Mouse (Mus musculus): ENCODE data around the gene Nsun7.

The Nsun7 gene

DNA sequence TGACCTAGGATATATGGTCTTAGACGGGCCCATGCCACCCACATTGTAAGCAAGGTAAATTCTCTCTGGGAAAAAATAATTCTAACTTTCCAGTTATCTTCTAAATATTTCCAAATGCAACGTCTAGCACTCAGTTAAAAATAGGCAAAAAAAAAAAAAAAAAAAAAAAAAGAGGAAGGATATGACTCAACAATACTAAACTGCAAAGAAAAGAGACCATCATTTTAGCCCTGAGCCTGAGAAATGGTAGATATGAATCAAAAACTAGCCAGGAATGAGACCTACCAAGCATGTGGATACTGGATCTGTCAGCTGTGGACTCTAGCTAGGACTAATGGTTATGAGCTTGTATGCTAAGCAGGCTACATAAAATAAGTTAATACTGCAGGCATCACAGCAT, 20.0 kb downstream of the Nsun7 start:
- no peak for DNase-seq (ENCODE audit: extremely low spot score, low spot score)

DNA sequence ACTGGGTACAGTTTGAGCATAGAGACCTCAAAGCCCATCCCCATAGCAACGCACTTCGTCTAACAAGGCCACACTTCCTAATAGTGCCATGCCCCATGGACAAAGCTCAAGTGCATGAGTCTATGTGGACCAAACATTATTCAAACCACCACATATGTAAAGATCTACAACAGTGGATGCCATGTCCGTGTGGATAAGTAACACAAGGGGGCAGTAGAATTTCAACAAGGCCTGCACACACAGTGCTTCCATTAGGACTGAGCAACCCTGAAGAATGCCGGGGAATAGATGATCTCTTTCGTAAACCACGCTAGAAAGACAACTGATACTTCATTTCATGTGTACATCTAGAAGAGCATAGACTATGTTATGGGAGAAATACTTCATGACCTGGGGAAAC, 21.0 kb downstream of the Nsun7 start:
- DNase-seq (ENCODE audit: extremely low spot score, low spot score), result no peak

DNA sequence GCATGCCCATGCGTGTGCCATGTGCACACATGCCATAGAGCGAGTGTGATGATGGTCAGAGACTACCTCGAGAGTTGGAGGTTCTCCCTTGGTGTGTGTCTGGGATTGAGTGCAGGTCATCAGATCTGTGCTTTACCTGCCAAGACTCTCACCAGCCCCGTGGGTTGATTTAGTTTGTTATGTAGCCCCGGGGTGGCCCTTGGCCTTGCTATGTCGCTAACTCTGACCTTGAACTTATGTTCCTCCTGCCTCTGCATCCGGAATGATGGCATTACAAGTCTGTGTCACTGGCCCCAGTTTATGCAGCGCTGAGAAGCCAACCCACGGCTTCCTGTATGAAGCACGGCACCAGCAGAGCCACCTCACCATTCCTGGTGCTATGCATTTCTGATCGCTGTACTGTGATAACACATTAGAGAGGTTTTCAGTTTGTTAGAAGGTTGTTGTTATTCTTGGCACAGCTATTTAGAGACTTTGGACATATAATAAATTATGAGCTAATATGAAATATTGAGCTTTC, 34.5 kb downstream of the Nsun7 start:
- DNase-seq (ENCODE audit: extremely low spot score, low spot score), result no peak

GRCm38 (mm10) chr5:66294952-66295351, 35.3 kb downstream of the Nsun7 start:
- no peak for DNase-seq (ENCODE audit: extremely low spot score, low spot score)

DNA sequence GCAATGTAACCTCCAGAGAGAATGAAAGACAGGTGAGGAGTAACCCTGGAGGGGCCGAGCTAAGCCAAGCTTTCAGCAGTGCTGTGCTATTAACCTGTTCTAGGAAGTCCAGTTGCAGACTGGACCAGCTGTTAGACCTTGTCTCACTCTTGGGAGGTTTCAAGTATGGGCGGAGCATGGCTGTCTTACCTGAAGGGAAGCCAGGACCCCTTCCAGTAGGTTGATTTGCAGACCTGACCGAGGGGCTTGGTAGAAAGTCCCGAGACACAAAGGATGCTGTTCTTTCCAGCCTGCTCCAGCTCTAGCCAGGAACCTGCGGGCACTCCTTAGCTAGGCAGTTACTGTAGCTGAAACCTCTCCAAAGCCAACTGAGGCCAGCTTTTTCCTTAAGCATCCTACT, 36.4 kb downstream of the Nsun7 start:
- DNase-seq (ENCODE audit: extremely low spot score, low spot score), result no peak

DNA sequence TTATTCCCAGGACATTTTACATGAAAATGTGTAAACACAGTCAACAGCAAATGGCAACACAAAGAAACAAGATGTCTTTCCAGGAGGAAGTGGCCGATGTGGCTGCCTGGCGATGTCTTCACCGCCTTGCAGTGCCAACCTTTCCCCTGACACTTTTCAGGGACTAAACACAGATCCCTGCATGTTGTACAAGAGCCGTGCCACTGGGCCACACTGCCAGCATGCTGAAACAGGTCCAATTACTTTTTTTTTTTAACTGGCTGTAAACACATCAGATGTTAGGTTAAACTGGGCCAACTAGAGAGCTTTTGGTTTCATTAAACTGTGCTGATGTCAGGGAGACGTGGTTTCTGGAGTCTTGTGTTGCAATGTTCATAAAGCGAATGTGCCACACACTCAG, 39.2 kb downstream of the Nsun7 start:
- DNase-seq (ENCODE audit: extremely low spot score, low spot score), result no peak

- no peak for DNase-seq (ENCODE audit: extremely low spot score, low spot score)
These were observed 40.9 kb downstream of the Nsun7 start for GRCm38 (mm10) chr5:66300576-66300975.

- no peak for DNase-seq (ENCODE audit: extremely low spot score, low spot score)
These were observed 42.6 kb downstream of the Nsun7 start for GRCm38 (mm10) chr5:66302085-66302815.

DNA sequence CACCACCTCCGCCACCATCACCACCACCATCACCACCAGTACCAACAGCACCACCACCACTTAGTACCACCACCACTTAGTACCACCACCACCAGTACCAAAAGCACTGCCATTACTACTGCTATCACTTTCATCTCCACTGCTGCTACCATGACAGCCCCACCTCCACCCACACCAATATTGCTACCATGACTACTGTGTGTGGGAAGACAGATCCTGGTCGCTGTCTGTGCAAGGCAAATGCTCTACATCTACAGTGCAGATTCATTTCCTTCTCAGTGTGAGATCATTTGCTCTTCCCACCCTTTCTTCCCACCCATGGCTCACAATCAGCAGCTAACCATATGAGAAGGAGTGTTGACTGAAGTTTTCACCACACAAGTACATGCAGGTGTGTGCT, 43.2 kb downstream of the Nsun7 start:
- no peak for DNase-seq (ENCODE audit: extremely low spot score, low spot score)

DNA sequence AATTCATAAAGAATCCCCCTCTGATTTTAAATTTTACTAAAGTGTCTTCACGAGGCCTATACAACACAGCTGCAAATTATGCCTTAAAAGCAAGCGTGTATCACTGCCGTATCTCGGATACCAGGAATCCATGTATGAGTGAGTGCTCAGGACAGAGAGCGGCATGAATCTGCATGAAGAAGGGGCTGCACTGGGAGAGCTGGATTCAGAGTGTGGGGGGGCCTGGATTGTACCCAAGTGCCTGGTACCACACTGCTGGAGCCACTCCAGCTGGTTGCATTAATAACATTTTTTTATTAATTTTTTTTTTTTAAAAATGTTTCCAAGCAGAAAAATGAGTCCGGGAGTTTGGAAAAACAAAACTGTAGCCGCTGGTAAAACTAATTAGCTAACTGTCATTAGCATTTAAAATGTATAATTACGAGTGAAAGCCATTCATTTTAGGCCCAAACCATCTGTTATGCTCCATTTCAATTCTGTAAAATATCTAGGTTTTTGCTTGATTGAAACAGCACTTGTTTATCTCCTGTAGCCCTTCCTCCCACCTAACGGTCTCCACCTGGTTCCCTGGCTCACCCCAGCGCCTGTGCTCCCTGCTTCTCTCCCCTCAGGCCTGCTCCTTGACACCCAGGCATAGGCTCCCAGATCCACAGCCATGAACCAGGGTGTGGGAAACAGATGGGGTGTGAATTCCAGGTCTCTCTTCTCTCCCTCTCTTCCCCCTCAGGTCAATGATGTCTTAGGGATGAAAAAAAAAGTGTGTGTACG, 44.8 kb downstream of the Nsun7 start:
- DNase-seq (ENCODE audit: extremely low spot score, low spot score), result no peak

DNA sequence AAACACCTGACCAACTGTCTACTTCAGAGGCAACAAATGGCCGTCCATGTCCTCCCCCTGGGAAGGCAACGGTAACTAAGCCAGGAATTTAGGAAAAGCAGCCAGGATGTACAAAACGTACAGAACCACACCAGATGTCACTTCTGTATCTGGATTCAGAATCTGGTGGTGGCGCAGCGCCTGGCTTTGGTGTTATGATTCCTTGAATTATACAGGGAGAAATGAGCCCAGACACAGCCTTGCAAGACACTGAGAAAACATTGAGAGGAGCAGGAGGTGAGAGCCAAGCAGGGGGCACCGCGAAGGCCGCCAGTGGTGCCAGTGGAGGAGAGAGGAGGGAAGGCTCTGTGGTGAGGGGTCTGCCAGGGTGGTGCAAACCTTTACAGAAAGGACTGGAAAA, 45.8 kb downstream of the Nsun7 start:
- DNase-seq (ENCODE audit: extremely low spot score, low spot score), result no peak

DNA sequence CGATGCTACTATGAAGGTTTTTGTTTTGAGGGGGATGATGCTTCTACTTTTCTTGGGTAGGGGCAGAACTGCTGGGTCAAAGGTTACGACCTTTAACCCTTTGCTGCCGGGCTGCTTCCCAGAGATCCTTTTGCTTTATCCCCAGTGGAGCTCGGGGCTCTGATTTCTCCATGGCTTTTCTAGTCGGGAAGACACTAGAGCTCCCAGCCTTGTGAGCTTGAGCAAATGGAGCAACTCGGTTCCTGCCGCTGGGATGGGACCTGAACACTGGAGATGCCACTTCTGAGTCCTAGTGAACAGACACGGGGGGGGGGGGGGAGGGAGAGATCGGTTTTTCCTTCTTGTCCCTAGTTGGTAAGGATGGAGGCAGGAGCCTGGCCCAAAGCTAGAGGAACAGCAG, 50.6 kb downstream of the Nsun7 start:
- DNase-seq (ENCODE audit: extremely low spot score, low spot score), result no peak

DNA sequence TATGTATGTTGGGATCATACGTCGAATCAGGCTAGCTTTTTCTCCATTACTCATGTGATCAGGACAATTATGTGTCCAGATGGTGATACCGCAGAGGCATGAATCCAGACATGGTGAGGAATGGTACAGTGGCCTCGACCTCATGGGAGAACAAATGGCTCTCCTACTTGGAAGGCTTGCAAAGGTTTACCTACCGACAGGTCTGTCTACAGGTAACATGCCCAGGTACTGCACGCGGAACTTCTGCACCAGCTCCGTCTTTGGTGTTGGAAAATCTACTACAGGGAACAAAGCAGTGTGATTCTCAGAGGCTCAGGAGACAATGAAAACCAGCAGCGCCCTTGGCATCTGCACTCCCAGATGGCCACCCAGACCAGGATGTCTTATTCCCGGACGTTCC, 51.1 kb downstream of the Nsun7 start:
- DNase-seq (ENCODE audit: extremely low spot score, low spot score), result no peak

- no peak for DNase-seq (ENCODE audit: extremely low spot score, low spot score)
These were observed 56.1 kb downstream of the Nsun7 start for GRCm38 (mm10) chr5:66315791-66316190.

DNA sequence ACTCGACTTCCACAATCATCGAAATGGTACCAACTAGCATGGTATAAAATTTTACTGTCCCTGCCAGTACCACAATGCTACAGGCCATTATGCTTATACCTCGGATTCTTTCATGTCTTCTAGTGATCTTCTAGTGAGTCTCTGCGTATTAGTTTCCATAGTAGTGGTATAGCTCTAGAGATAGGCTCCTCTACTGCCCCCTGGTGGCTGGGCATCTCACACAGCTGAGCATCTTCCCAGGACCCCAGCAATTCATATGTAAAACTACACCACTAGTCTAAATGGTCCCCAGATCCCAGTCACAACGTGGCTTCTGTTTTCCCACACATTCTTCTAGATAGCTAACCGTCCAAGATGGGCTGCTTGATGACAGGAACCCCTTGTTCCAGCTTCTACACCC, 59.6 kb downstream of the Nsun7 start:
- DNase-seq (ENCODE audit: extremely low spot score, low spot score), result no peak

GRCm38 (mm10) chr5:66319827-66320404, 60.2 kb downstream of the Nsun7 start:
- DNase-seq (ENCODE audit: extremely low spot score, low spot score), result no peak

DNA sequence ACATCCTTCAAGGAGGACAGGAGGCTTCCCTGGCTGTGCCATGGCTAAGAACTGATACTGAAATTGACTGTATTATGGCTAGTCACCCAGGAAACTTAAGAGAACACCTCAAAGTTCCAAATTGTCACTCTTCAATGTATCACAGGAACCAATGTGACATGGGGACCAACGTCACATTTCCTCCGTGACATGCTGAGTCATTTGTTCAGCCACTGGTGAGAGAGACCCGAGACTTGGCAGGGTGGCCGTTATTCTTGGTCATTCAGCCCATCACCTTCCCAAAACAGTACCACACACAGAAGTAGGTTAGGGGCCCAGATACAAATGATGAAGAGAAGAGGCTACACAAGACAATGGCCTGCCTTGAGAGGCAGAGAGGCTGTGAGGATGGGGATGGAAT, 63.4 kb downstream of the Nsun7 start:
- DNase-seq (ENCODE audit: extremely low spot score, low spot score), result no peak

DNA sequence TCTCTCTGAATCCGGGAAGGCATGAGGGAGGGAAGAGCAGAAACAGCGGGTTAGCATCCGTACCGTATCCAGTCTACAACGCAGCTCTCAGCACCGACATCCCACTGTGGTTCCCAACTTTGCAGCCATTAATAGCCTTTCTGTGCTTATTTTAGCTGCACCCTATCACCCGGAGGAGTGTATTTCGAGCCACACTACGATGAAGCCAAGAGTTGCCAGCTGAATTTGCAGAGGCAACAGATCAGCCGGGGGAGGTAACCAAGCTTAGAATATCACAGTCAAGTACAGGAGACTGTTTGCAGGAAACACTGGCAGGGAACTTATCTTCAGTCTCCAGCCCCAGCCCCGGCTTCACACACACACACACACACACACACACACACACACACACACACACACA, 63.9 kb downstream of the Nsun7 start:
- no peak for DNase-seq (ENCODE audit: extremely low spot score, low spot score)

- no peak for DNase-seq (ENCODE audit: extremely low spot score, low spot score)
These were observed 66.7 kb downstream of the Nsun7 start for GRCm38 (mm10) chr5:66326395-66326794.

GRCm38 (mm10) chr5:66327949-66328726, 68.4 kb downstream of the Nsun7 start:
- DNase-seq (ENCODE audit: extremely low spot score, low spot score), result no peak

DNA sequence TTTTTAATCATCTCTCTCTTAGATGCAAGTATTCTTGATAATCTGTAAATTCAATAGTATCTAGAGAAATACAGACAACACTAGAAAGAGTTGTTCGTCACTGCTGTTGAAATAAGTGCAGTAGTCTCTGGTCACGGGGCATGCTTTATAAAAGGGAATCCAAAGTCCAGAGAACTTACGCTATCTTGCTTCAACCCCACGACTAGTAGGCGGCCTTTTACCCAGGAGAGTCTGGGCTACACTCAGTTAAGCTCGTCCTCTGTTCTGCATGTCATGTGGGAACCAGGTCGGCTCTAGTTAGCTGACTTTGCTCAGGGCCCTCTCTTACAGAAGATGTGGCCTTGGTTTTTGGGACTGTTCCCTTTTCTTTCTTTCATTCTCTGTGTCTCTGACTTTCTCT, 69.1 kb downstream of the Nsun7 start:
- no peak for DNase-seq (ENCODE audit: extremely low spot score, low spot score)

GRCm38 (mm10) chr5:66330806-66331205, 71.1 kb downstream of the Nsun7 start:
- no peak for DNase-seq (ENCODE audit: extremely low spot score, low spot score)
